Mouse (Mus musculus) right cerebral cortex, postnatal 10 days (tissue): ENCODE results near the gene Fam83g.
"Not testable (repeated sequence)": the region's sequence is repeated elsewhere in the genome, so short reads cannot be mapped to it uniquely, and the experiment has no call there.

Source experiments
- DNase-seq, 2 experiments: peaks; one replicate each; pipeline ENCODE4 v3.0.0; 2021; ENCODE audit warnings: low spot score in 2 of 2

The Fam83g gene

DNA sequence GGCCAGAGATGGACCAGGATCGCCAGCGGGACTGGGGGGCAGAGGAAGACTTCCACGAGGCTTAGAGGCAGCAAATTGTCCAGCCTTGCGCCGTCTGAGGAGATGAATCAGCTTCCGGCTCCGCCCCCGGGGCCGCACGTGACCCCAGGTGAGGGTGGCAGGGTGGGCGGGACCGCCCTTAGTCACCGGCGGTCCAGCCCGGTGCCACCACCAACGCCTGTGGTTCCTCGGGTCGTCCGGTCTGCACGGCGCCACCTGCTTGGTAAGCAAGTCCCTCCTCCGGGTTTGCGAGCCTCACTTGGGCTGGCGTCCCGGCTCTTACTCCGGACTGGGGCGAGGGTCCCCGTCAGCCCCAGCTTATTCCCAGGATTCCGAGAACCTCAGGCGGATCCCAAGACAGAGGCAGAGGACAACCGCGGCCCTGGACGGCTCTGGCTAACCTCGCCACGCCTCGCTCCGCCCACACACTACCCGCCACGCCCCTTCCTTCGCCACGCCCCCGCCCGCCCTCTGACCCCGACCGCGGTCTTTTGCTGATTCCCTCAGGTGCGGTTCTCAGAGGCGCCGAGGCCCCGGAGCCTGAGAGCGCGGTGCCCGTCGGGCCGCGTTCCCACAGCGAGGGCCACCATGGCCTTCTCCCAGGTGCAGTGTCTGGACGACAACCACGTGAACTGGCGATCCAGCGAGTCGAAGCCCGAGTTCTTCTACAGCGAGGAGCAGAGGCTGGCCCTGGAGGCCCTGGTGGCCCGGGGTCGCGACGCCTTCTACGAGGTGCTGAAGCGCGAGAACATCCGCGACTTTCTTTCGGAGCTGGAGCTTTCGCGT is at the start of gene Fam83g:
Gene Fam83g (plus strand): TSS at position 185 of the 825 bp plus-strand sequence.
- no peak for DNase-seq

DNA sequence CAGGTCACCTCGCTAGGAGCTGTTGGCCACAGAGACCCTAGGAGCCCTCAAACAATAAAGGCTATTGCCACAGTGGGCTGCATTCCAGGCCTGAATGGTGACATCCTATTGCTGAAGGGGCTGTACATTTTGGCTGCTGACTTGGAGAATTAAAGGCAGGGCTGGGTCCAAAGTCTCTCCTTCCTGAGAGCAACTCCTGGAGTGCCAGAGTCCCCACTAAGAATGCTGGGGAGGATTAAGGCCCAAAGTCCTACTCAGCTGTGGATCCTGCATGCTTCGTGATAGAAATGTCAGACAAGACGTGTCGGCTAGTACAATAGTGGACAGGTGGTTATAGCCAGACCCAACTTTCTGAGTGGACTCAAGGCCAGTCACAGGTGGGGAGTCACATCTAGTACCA is 47.6 kb upstream of the Fam83g start:
- DNase-seq: not testable (repeated sequence)

DNA sequence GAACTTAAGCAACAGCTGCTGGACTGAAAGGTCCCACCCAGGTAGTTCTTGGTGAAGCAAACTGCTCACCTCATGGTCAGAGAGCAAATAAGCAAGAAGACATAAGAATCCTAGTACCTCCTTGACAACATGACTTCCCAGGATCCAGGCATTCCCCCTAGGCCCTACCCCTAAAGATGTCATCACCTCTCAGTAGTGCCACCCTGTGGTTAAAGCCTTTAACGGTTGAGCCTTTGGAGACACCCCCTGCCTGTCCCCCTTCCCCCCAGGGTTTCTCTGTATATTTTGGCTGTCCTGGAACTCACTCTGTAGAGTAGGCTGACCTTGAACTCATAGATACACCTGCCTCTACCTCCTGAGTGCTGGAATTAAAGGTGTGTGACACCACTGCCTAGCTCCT is 46.5 kb upstream of the Fam83g start:
- DNase-seq: no peak

DNA sequence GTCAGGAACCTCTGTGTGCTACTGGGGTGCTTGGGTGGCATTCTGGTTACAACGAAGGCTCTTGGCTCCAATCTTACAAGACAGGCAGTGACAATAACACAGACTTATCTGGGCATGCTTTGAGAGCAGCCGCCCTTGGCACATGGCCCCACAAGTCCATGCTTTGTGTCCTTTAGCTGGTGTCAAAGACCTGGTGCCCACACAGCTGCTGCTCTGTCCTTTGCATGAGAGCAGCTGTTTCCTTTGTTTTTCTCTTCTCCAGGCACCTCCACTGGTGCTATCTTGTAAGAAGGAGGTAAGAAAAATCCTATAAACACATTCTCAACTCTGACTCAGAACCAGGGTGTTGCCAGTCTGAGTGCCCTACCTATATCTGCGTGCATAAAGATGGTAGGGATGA is 46.0 kb upstream of the Fam83g start:
- no peak for DNase-seq

DNA sequence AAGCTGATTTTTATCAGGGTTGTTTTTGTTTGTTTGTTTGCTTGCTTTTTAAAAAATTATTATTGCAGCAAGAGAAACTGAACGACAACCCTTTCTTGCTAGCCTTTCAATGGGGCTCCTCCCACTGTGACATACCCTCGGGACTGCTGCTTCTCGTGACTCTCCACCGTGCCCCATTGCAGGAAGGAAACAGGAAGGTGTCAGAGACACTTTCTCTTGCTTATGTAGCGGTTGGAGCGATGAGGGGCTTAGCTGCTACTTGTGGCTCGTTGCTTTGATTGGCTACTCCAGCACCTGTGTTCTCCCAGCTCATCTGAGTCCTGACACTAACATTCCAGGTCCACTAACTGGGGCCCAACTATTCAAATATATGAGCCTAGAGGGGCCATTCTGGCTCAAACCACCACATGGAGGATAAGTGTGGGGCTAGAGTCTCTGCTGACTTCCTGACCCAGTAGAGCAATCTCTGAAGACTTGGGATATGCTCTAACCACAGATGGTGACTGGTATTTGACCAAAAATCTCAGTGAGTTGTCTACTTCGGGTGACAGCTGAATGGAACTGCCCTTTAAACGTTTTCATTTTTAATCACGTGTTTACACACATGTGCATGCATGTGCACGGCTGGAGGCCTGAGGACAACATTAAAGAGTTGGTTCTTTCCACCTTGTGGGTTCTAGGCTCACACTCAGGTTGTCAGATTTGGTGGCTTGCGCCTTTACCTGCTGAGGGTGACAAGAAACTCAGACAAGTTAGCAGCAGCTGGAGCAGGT is 44.9 kb upstream of the Fam83g start:
- no peak for DNase-seq

DNA sequence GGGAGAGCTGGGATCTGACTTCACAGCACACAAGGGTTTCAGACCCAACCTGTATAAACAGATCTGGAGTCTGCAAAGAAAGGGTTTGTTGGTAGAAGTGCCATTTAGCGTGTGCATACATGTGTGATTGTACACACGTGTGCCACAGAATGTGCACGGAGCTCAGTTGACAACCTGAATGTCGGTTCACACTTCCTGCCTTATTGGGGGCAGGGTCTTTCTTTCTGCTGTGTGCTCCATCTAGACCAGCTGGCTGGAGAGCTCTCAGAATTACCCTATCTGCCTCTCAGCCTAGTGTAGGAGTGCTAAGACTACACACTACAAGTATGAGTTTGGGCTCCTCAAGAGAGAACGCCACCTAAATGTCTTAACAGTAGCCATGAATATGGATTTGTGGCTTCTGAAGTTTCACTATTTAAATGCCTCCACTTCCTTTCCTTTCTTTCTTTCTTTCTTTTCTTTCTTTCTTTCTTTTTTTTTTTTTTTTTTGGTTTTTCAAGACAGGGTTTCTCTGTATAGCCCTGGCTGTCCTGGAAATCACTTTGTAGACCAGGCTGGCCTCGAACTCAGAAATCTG is 44.2 kb upstream of the Fam83g start:
- no peak for DNase-seq

DNA sequence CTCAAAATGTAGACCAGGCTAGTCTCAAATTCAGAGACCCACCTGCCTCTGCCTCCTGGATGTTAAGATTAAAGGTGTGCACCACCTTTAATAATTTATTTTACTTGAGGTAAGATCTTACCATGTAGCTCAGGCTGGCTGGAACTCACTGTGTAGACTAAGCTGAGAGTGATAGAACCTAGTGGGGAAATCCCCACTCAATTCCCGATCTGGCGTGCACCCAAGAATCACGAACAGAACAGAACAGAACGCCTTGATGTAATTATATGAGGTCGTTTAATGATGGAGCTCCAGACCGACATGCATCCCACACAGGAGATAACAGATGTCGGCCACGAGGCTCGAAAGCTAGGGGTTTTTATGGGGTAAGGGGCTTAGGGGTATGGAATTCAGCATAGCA is 43.3 kb upstream of the Fam83g start:
- not testable (repeated sequence) for DNase-seq

DNA sequence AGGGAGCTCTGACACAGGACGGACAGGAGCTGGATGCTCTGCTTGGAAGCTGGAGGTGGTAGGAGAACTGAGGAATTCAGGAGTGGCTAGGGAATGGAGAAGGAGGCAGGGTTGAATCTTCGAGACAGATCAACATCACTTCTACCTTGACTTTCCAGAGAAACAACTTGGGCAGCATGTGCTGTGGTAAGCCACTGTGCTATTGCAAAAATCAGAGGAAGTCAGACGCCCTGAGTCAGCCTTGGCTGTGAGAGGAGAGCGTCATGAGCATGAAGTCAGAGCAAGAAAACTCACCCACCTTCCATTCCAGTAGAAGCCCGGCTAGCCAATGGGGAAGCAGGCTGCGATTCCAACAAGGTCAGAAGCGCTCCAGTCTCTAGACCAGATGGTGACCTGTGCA is 41.8 kb upstream of the Fam83g start:
- no peak for DNase-seq

DNA sequence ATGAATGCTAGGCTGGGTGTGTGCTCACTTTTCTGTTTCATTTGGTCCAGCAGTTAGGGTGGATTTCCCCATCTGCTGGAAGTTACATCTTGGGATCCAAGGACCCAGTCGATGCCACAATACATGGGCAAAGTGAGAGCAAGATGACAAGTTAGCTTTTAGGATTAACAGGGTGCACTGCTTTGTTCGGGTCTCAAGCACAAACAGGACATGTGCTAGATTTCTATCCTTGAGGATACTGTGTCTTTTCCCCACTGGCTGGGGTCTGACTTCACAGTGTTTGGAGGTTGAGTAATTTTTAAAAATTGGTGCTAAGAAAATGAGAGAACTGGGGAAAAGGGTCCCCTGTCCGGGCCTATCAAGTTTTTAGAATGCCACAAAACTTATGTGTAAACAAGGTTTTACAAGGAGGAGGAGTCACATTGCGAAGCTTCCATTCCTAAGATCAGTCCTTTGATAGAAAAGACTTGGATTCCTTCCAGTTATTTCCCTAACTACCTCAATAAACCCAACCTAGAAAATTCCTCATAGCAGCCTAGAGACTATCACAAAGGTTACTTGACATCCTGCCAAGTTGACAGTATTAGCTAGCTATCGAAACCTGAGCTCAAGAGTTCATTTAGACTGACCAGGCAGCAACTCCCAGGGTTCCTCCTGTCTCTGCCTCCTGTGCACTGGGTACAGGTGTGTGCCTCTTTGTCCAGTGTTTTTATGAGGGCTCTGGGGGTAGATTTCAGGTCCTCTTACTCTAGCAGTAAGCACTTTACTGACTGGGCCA is 40.5 kb upstream of the Fam83g start:
- no peak for DNase-seq

DNA sequence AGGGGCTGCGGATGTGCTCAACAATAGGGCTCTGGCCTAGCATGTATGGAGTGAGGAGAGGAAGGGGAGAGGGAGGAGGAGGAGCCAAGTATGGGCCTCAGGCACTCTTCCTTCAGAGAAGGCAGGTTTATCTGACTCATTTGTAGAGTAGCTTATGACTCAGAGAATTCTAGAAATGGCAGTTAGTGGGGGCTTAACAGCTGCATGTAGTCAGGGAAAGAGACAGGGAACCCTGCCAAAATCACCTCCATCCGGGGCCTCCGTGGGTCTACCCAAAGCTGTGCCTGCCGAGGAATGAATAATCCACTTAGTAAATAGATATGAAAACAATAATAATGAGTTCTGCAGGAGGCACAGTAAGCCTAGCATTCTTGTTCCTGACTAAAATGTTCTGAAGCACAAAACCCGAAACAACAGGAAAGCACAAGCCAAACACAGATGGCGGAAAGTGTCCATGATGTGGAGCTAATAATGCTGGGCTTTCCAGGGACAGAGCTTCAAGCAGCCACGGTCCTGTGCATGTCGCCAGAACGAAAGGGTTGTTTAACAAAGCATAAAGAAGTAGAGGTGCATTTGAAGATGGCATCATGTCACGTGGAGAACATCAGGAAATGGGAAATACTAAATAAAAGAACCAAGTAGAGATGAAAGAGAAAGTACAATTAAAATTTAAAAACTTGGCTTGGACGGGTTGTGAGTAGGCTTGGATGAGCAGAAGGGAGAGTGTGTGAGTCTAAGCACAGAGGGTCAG is 39.1 kb upstream of the Fam83g start:
- peak; percentile 41 to 46 for DNase-seq

DNA sequence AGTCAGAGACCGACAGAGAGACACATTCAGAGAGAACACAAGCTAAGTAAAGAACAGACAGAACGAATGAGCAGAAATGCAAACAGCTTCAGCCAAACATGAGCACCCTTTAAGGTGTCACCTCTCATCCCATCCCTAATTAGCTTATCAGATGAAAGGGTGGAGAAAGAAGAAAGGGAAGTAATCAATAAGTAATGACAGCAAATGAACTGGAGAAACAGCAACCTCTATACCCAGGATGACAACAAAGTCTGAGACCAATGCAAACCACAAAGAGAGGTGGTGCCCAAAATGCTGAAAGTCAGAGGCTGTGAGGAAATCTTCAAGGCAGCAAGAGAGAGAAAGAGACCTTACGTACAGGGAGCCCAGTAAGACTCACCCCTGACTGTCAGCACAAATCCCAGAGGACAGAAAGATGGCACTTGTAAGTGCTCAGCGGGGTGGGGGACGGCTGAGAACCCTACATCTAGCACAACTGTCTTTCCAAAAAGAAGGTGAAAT is 38.5 kb upstream of the Fam83g start:
- no peak for DNase-seq

DNA sequence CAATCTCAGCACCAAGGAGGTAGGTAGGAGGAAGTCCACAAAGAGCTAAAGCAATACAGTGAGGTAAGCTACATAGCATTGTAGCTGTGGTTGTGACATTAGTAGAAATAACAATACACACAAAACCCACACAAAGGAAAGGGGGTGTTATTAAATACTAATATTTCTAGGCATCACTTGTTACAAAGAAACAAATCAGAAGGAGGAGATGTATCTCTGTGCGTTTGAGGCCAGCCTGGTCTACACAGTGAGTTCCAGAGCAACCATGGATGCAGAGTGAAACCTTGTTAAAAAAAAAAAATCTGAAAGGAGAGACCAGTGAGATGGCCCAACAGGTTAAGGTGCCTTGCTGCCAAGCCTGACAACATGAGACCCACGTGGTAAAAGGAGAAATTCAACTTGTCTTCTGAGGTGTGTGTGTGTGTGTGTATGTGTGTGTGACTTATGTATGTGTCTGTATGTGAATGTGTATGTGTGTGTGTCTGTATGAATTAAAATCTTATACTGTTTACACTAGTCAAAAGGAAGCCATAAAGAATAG is 37.3 kb upstream of the Fam83g start:
- DNase-seq: no peak

DNA sequence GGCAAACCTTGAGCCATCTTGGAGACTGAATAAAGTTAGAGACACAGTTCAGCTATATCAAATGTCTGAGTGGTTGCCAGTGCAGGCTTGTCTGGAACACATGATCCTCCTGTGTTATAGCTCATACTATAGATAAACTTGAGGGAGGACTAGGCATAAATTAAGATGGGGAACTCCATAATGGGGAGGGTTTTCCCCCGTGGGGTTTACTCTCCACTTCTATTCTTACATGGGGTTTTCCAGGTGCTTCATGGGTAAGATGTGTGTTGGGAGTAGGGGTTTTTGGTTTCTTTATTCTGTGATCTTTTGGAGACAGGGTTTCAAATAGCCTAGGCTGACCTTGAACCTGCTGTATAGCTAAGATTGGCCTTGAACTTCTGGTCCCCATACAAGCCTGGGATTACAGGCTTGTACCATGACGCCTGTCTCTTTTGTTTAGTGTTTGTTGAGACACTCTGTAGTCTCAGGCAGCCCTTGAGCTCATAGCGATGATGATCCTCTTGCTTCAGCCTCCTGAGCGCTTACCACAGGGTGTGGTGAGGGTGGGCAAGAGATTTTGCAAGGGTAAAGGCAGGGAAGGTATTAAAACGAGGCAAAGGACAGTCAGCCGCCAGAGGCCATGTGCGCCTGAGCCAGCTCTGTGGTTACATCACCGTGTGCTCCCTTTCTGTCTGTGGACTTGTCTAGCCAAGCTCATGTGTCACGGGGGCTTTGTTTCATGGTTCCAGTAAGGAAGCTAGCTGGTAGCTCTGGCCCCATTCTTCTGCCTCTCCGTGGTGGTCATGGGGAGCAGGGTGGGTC is 36.6 kb upstream of the Fam83g start:
- DNase-seq: no peak

DNA sequence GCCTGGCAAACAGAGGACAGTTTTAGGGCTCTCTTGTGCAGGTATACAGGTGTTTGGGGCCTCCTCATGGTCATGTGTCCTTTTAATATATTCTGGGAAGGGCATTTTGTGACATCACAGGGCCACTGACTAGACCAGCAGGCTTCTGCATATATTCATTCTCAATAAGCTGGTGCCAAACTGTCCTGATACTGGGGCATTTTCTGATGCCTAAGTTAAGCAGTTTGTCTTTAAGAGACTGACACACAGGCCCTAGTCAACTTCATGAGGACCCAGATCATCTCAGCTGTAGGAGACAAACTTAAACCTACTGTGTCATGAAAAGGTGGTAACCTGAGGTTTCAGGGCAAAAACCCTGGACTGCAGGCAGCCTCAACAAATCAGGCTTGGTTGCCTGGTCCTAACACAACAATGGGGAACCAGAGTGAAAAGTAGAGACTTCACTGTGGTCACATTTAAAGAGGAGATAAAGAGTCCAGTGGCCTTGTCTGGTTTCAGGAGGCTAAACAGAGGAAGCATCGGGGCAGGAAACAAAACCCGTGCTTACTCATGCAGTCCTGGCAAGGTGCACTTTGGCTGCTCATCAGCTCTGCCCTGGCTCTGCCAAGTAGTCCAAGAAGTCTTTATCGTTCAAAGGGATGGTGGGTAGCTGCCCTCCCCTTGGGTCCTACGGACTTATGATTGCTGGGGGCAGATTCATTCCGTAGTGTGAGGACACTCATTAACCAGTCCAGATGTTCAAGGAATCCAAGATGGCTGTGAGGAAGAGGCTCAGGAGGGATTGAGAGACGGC is 35.7 kb upstream of the Fam83g start:
- DNase-seq: no peak

DNA sequence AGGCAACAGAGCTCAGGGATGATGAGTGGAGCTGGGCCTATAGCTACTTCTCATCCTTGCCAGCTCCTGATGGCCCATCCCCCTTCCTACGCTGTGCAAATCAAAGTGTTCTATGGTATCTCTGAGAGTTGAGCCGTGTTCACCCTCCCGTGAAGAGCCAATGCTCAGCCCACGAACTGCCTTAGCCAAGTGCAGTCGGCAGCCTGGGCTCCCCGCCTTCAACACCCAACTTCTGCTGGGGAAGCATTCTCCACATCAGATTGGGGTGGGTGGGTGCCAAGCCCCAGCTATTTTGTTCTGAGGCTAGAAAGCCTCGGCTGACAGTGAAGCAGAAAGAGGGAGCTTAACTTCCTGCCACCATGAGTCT is 35.2 kb upstream of the Fam83g start:
- peak; percentile 74 to 76 for DNase-seq

DNA sequence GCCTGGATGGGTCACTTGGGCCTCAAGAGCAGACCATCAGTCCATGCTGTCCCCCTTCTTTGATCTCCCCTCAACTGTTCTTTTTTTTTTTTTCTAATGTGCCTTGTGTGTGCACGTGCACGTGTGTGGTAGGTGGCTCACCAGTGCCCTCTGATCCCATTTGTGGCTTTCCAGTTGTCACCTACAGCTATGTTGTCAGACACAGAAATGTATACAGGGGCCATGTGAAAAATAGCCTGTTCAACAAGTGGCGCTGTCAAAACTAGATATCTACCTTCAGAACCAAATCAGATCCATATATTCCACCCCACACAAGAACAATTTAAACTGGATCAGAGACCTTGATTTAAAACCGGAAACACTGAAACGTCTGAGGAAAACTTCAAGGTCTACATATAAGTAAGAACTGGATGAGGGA is 34.7 kb upstream of the Fam83g start:
- DNase-seq: no peak

DNA sequence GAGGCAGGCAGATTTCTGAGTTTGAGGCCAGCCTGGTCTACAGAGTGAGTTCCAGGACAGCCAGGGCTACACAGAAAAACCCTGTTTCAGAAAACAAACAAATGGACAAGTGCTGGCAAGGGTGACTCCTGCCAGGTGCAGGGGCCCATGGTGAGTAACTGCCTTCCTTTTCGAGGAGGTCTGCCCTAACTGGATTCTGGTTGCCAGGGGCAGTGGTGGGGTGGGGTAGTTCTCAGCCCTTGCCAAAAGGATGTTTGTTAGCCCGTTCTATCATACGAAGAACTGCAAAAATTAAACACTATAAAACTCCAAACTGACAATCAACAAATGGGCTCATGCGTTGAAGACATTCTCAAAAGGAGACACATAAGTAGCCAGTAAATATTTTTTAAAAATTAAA is 34.3 kb upstream of the Fam83g start:
- DNase-seq: no peak

DNA sequence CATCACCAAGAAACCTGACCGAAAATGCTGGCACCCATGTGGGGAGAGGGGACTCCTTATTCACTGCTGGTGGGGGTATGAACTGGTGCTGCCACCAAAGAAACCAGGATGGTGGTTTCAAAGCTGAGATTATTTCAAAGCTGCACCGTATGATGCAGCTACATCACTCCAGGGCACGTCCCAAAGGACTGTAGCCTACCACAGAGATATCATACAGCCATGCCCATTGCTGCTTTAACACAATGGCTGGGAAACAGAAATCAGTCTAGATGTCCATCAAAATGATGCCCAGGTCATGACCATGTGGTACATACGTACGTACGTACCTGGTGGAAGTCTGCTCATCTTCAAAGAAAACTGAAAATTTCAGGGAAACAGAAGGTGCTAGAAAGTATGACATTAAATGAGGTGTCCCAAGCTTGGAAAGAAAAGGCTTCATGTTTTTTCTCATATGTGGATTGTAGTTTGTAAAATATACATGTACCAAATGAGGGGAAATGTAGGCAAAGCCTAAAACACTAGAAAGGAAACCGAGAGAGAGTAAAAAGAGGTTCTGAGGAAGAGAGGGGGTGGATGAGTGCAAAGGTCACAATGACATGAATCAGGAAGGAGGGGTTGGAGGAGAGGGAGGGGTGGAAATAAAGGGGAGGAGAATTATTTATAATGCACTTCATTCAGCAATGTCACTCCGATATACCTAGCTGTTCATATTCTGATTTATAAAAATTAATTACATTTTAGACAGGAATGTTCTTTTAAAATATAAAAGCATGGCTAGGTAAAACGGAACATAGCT is 33.2 kb upstream of the Fam83g start:
- no peak for DNase-seq
